Mouse (Mus musculus) kidney, adult 11 months (tissue): ENCODE results near the gene Itga3.

Experiments
- DNase-seq: peaks from one replicate; pipeline ENCODE4 v3.0.0; 2022

Itga3 gene

DNA sequence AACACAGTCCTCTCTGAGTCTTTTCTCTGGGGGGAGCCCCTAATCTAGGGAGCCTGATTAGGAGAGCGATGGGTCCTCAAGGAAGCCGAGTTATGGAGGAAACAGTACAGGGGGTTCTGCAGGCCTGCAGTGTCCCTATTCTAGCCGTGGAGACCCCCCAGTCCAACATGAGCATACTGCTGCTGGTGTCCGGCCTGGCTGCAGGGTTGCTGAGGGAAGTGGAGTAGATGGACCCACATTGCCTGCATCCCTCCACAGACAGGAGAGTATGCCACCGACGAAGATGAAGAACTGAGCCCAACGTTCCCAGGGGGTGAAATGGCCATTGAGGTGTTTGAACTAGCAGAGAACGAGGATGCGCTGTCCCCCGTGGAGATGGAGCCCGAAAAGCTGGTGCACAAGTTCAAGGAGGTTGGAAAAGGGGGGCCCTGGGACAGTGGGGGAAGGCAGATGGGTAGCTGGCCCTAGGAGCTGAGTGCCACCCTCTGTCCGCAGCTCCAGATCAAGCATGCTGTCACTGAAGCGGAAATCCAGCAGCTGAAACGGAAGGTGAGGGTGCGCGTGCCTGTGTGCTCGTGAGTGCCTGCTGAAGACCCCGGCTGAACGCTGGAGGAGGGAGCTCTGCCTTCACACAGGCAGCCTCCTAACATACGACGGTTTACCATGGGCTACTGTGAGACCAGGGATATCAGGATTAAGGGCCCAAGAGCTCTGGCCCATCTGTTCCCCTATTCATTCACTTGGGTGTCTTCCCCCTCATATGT lies 74.8 kb downstream of the Itga3 start:
- DNase-seq, result no peak

DNA sequence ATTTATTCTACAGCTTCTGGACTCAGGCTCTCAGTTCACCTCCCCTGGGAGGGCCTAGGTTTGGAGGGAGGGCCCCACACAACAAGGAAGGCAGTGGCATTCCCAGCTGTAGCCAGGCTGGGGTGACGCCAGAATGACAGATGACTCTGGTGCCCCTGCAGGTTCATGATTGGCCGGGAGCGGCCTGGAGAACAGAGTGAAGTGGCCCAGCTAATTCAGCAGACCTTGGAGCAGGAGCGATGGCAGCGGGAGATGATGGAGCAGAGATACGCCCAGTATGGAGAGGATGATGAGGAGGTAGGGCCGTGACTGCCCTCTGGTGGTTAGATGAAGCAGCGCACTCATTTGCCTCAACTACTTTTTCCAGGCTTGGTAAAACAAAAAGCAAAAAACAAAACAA lies 75.5 kb downstream of the Itga3 start:
- peak; percentile 70 for DNase-seq

DNA sequence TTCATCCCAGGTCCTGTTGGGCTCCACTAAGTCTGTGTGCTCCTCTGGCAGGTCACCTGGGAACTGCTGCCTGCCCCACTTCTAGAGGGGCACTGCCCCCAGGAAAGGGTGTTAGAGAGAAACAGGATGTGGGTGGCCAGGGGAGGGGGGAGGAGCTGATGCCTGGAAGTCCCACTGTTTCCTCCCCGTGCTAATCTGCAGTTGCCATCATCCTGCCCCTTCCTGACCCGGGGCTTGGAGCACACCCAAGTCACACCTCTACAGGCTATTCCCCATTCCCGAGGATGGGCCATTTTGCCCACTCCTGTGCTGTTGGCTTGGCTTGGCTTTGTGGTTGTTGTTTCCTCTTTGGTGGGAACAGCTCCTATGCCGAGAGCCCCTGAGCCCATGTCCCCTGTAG lies 76.1 kb downstream of the Itga3 start:
- peak; percentile 66 for DNase-seq

DNA sequence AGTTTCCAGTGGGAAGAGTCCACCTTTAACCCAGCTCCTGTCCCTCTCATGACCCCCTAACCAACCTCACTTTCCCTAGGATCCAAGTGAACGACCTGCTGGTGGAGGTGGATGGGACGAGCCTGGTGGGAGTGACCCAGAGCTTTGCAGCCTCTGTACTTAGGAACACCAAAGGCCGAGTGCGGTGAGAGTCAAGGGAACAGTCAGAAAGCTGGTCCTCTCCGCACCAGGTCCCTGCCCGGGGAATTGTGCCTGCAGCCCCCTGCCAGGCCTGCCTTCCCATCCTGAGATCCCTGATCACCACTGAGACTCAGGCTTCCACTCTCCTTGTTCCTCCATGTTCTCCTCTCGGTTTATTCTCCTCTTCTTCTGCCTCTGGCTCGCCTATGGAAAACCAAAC lies 76.5 kb downstream of the Itga3 start:
- DNase-seq, result no peak

DNA sequence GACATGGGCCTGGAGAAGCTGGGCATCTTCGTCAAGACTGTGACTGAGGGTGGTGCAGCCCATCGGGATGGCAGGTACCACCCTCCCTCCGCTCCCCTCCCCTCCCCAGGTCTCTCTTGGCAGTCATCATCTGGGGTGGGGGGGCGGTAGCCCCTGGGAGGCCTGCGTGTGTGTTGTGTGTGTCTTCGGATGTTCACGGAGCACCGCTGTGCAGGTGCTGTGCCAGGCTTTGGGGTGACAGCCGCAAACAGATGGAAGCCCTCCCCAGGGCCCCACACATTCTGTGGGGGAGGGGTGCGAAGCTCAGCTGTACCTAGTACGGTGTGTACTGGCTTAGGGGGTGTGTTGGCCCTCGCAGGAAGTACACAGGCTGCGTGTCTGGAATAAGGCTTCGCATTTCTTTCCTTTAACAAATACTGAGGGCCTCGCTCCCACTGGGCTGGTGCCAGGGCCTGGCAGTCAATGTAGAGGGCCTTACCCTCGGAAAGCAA lies 78.5 kb downstream of the Itga3 start:
- DNase-seq, result no peak

DNA sequence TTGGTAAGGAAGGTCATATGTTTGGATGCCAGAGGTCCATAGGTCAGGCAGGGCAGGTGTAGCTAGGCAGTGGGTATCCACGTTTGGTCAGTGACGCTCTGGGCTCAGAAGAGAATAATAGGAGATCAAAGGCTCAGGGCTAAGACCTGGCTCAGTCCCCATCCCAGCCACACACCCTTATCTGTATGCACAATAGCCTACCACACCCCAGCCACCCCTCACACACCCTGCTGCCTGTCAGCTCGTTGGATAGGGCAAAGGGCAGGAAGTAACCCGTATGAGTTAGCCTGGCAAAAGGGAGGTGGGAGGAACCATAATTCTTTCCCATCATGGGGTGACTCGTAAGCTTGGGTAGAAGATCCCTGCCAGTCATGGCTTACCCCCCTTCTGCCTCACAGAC lies 79.0 kb downstream of the Itga3 start:
- no peak for DNase-seq

DNA sequence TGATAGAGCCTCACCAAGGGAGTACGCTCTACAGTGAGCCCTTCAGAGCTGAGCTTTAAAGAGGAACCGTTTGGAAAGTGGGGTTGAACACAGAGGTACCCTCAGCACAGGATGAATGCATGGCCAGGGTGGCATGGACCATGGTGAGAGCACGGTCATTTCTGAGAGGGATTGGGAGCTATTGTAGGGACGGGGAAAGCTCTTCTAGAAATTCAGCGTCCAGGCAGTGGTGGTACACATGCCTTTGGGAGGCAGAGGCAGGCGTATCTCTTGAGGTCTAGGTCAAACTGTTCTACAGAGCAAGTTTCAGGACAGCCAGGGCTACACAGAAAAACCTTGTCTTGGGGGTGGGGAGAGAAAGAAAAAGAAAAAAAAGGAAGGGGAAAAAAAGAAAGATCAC lies 79.6 kb downstream of the Itga3 start:
- no peak for DNase-seq

DNA sequence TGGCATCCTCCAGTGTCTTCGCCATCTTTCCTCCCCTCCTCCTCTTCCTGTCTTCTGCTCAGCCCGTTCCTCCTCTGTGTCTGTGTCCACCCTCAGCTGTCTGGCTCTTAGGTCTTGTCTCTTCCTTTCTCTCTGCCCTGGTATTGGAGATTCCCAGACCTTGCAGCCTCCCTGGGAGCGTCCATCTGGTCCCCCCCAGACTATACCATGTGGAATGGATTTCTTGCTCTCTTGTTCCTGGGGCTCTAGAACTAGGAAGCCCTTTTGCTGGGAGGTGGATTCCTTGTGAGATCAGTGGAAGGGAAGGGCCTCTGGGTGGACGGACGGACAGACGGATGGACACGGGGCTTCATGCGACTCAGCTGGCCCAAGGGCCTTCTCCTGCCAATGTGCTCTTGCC lies 80.5 kb downstream of the Itga3 start:
- no peak for DNase-seq

DNA sequence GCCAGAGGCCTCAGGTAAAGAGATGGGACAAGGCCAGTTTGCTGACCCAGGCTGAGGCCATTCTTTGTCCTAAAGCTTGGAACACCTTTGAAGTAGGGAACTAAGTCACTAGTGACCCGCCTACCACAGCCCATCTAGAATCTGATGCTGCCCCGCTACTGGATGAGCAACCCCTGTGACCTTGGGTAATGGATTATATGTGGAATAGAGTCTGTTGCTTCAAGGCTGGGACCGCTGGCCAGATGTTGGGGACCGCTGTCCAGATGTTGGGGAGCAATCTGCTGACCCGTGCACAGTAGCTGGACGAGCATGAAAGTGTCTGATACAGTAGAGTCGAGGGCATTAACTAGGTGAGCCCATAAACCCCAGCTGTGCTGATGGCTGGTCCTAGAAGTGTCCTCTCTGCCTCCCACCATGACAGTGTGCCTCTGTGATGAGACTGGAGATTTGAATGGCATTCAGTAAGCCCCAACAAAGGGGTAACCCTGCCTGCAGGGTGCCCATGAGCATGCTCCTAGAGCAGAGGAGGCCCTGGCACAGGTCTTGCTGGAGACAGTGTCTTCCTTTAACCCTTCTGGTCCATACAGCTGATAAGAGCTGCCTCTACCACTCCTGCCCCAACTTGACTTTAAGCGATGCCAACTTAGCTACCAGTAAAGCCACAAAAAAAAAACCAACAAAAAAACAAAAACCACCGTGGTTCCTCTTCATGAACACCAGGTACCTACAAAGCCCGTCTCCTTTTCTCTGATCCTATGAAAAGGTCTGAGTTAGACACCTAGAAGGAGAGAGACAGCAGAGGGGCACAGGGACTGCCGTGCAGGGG lies 81.4 kb downstream of the Itga3 start:
- no peak for DNase-seq
